Mouse (Mus musculus) lung, postnatal 0 days (tissue): ENCODE measurements at regions not wholly inside any gene's neighbourhood (a gene's known extent, or its start where the extent isn't known, plus 50 kb on each side); places are given as distances from the start of the nearest gene placed in this dataset.

Experiments
- CTCF ChIP-seq: IDR thresholded peaks from 2 replicates; pipeline ENCODE4 v1.5.1; 2016; ENCODE audit warnings: antibody characterized with exemption, mild to moderate bottlenecking
- EP300 ChIP-seq: IDR thresholded peaks from 2 replicates; pipeline ENCODE4 v1.6.1; 2016; ENCODE audit warnings: antibody characterized with exemption, mild to moderate bottlenecking, control low read depth

- TF ChIP-seq CTCF (no peak), EP300 (no peak)
These were observed 1079.0 kb downstream of the Cdh8 start for GRCm38 (mm10) chr8:98337279-98337678.
